Mouse (Mus musculus) adrenal gland, postnatal 10 days (tissue): ENCODE measurements around the gene Pakap. TPM values are rescaled to one million over a fixed set of nuclear protein-coding genes. Genes with fewer than 3 reads are reported as not detected.
A peak's percentile ranks its signal among the peaks of the same experiment; 100 is the strongest.
"Not testable (repeated sequence)": the region's sequence is repeated elsewhere in the genome, so short reads cannot be mapped to it uniquely, and the experiment has no call there.

Experiments used
- DNase-seq: peaks from one replicate; pipeline ENCODE4 v3.0.0; 2021; ENCODE audit warnings: mixed read lengths
- total RNA-seq, 2 experiments: library from RNA; stranded (reverse); gene quantifications; 2 replicates each; pipeline ENCODE4 v1.2.3; 2021

Gene Pakap
- total RNA-seq, 2 experiments from 2014 or later: 41.1 to 45.9 TPM

DNA sequence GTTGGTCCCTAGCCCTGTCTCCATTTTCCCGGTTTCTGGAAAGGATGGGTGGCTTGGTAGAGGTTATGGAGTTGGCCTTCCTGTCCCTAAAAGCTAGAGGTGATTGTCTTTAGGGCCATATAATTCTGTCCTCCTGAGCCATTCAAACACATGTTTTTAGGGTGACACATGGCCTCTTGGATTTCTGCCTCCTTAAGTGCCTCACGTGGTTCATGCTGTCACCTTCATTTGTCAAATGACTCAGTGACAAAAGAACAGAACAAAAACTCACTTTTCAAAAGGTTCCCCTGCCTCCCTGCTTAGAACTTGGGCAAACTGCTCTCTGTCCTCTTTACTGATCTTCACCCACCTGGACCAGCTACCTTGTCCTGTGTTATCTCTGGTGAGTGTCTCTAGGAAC is 317.2 kb downstream of the Pakap start:
- DNase-seq: peak; percentile 34

DNA sequence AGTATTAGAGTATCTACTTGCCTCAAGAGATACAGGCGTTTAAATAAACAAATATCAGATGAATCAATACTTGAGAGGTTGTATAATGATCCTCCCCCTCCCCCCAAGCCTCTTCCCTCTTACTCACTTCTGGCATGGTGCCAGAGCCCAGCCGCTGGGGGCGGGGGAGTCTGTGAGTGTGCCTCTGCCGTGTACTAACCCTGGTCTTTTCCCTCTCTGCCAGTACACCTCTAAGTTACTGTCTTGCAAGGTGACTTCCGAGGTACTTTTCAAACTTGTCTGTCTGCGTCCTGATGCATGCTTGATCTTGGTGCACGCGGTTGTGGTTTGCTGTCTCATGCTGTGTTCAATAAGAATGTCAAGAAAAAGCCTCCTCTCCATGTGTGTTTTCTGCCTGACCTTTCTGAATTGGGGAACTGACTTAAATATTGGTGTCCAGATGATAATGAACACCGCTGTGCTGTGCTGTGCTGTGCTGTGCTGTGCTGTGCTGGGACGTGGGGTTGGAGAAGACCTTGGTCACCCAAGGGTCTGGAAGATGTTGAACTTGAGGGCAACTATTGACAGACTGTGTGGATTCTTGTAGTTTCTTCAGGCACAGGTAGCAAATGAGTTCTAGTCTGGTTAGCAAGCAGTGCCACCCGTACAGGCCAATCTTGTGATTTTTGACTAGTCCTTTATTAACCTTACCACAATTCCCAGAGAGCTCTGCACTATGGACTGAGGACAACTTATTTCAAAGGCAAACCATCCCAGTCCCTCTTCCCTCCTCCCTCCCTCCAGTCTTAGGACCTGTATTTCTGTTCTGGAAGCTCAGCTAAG is 318.3 kb downstream of the Pakap start:
- DNase-seq: peak; percentile 81

DNA sequence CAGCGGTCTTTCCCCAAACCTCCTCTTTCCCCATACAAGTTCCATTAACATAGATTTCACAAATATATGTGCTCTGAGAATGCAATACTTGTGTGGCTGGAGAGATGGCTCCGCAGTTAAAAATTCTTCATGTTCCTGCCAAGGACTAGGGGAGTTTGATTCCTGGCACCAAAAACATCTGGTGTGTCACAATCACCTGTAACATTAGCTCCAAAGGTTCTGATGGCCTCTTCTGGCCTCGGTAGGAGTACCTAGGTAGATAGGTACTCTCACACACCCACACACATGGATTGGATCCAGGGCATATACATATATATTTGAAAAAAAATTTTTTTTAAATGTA is 318.9 kb downstream of the Pakap start:
- DNase-seq: no peak

DNA sequence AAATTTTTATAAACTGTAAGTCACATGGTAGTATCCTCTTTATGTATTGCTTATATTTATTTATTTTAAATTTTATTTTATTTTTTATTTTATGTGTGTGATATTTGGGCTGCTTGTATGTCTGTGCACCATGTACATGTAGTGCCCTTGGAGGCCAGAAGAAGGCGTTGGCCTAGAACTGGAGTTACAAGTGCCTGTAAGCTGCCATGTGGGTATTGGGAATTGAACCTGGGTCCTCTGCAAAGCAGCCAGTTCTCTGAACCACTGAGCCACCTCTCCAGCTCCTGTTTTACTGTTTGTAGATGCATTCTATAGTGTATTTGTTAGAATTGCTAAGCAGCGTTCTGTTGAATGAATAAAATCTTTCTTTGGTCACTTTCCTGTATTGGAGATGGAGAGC is 320.3 kb downstream of the Pakap start:
- DNase-seq: no peak

DNA sequence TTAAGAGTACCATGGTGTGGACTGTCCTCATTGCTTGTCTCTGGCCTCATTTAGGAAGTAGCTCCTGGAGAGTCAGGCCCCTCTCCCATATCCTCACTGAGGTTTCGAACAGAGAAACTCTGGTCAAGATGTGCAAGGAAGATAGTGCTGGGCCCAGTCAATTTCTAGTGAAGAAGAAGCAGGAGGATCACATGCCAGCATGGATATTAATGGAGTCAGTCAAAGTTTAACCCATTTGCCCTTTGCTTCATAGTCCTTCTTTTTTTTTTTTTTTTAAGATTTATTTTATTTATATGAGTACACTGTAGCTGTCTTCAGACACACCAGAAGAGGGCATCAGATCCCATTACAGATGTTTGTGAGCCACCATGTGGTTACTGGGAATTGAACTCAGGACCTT is 321.0 kb downstream of the Pakap start:
- DNase-seq: not testable (repeated sequence)

DNA sequence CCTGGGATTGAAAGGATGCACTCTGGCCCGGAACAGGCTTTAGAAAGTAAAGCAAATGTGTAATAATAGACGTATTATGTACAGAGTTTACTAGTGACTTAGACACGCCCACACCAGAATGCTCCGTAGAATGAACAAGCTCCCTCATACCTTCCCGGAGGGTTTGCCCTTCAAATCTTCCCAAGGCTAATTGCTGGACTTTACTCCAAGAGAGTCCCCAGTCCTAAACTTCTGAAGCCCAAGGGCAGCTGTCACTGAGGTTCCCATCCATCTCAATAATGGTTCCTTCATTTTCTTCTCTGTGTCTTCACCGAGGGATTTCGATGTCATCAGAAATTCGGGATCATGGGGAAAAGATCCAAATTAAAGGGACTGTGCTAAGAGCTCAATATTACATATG is 321.8 kb downstream of the Pakap start:
- DNase-seq: peak; percentile 24

DNA sequence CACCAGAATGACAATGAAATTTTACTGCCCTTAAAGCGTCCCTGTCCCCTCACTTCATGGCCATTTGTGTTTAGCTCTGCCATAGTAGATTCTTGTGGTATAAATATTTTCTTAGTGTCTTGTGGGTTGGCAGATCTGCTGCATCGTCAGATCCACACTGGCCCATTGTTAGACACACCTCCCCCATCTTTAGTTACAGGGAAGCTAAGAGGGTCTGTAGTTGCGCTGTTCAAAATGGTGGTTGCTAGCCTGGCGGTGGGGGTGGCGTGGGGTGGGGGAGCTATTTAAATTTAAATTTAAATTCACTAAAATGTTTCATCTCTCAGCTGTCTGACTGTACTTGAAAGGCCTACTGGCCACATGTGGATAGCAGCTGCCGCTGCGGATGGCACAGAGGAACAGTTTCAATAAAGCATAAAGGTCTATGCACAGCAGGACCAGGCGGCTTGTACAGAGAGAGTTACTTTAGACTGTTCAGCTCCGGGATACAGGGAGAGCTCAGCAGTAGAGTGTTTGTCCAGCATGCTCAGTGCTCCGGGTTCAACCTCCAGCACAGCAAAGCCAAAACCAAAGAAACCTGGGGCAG is 324.1 kb downstream of the Pakap start:
- no peak for DNase-seq

DNA sequence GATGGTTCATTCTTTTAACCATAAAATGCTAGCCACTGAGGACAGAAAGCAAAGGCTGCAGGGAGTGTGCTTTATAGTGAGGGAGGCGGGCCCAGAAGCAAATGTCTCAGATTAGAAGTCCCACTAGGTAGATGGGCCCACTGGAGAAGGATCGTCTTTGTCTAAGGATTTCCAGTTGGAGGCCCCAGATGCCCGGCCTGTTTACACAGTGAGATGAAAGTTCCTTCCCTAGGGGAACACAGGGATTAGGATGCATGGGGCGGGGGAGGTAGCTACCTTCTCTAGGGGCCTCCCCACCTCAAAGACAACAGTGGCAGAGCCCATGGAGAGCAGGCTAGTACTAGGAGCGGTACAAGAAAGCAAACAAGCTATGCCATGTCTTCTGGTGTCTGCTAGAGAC is 327.2 kb downstream of the Pakap start:
- no peak for DNase-seq

DNA sequence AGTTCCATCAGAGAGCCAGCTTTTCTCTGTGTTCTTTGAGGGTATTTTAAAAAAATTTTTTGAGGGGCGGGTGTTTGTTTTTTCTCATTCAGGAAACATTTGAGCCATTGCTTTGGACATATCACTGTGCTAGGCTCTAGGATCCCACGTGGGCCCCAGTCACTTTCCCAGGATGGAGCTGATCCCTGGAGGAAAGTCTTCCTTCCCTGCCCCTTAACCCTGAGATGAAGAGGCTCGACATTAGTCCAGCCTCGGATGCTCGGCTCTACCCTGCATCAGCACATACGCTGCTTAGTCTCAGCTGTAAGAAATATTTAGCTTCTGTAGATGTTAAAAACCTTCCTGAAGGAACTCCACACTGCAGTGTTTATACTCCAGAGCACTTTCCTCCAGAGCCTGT is 327.9 kb downstream of the Pakap start:
- no peak for DNase-seq

DNA sequence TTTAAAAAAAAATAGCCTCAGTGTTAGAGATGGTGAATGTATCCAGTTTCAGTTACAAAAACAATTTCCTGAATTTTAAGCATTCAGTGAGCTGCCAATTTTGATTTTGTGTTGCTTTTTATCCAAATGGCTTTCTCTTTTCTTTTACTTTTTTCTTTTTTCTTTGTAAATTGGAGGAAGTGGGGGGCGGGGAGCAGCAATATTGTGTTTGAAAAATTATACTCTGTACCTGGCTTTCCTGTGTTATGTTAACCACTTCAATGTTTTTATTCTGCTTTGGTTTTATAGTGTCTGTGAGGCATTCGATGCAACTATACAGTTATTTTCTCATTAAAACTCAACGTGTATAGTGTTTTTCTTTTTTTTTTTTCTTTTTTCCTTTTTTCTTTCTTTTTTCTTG is 328.7 kb downstream of the Pakap start:
- DNase-seq: no peak

DNA sequence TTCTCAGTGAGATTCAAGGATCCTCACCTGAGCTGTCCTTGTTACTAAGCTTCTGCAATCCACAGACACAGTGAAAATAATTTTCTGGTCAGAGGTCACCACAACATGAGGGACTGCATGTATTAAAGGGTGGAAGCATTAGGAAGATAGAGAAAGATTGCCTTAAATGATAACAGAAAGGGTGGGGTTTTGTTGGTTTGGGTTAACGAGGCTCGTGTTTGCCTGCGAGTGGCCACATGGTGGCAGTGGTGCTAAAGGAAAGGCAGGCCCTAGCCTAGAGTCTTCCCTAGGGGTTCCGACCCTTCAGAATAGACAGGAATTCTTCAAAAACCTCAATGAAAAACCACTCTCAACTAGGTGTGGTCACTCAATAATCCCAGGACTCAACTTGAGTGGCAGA is 333.2 kb downstream of the Pakap start:
- DNase-seq: peak; percentile 69

DNA sequence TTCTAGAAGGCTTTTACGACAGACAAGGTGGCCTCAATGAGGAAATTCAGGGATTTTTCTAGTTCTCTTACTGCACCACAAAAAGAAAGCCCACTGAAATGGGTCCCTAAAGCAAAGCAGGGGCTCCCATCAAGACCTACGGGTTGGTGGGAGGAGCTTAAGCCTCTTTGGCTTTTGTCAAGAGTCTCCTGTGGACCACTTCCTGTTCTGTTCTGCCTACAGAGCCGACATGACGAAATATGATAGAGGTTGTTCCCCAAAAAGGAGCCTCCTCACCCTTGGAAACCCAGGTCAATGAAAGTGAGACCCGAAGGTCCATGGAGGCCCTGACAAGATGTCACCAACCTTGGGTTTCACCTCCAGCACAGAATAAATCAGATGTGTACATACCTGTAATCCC is 334.6 kb downstream of the Pakap start:
- no peak for DNase-seq

DNA sequence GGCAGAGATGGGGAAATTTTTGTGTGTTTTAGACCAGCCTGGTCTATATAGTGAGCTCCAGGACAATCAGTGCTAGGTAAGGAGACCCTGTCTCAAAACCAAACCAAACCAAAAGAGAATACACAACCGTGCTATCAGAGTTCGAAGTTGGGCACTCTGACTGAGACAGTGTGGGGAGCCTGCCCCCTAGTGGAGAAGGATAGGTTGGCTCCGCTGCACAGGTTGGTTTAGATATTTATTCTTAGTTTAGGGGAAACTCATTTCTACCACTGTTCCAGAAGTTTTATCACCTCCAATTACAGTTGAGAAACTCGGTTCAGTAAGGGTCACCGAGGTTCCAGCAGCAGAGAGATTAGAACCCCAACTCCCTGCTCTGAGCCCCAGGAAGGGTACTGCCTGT is 336.2 kb downstream of the Pakap start:
- DNase-seq: peak; percentile 83

DNA sequence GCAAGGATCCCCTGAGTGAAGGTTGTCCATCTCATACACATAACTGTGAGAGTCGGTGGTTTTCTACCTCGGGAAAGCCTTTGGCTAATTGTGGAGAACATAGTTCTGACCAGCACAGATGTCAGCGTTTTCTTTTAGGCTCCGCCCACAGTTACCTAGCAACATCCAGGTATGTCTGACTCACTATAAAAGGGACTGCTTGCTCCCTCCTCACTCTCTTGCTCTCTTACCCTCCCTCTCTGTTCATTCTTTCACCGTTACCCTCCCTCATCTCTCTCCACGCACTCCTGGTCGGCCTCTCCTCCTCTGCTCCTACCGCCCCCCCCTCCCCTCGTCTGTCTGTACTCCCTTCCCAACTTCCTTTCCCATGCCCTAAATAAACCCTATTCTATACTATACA is 336.7 kb downstream of the Pakap start:
- DNase-seq: no peak

DNA sequence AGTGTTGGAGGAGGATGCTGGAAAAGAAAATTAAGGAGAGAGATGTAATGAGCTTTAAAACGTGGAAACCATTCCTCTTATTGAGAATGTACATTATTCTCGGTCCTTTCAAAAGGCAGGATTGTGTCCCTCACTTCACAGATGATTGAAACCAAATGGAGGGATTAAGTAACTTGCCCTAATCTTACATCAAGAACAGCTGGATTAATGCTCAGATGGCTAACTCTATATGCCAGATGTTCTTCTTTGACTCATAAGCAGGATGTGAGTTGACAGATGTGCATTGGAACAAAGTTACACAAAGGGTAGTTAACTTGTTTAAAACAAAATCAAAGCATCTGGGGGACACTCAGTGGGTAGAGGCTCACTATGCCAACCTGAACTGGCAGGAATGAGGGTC is 338.7 kb downstream of the Pakap start:
- no peak for DNase-seq

DNA sequence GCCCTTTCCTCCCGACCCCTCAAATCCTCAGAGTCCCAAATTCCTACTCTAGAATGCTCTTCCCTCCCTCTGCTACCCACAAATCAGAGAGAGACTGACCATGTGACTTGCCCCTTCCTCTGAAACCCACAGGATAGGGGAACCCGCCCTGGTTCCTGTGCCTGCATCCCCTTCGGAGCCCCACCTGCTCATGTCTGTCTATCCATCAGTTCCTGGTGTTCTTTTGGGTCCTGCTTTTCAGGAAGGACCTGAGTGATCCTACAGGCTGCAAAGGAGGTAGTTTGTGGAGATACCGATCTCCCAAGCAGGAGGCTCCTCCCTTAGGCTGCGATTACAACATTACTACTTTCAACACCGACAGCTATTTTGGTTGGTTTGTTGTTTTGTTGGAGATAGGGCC is 340.9 kb downstream of the Pakap start:
- DNase-seq: no peak

DNA sequence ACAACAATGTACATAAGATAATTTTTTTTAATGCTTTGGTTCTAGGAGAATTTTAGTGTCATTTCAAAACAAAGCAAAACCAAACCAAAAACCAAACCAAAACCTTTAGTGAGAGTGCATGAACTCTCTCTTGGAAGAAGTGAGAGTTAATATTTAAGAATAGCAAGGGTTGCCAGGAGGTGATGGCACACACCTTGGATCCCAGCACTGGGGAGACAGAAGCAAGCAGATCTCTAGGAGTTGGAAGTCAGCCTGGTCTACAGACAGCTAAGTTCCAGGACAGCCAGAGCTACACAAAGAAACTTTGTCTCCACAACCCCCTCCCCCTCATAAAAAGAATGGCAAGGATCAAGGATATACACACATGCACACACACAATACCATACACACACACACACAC is 345.0 kb downstream of the Pakap start:
- no peak for DNase-seq

DNA sequence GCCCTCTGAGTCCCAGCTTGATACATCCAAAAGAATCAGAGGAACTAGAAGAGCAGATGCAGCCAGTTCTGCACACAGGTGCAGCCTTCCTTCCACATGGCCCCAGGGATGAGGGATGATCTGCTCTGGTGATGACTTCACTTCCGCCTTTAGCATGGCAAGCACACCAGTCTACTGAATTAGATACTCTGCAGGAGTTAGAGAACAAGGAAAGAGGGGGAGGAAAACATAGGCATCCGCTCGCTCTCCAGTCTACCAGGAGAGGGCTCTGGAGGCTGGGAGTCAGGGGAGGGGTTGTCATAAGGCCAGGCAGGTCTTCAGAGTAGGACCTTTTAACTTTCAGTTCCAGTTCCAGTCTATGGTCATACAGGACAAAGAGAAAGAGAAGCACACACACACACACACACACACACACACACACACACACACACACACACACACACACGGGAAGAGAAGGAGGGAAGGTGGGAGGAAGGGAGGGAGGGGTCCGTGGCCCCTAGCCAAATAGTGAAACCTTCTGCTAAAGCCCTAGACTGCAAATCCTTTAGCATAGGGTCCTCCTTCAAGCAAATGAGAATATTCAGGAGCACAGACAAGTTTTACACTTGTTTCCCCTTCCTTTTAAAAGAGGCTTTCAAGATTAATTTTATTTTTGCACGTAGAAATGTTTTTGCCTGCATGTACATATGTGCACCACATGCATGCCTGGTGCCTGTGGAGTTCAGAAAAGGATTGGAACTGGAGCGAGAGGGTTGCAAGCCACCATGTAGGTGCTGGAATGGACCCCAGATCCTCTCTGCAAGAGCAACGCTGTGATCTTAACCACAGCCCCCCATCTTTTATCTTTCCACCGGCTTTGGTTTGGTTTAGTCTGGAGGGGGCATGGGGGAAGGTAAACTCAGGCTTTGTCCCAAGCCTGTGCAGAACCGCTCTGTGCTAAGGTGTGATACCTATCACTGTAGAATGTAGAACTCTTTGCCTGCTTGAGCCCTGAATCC is 346.5 kb downstream of the Pakap start:
- peak; percentile 29 for DNase-seq

DNA sequence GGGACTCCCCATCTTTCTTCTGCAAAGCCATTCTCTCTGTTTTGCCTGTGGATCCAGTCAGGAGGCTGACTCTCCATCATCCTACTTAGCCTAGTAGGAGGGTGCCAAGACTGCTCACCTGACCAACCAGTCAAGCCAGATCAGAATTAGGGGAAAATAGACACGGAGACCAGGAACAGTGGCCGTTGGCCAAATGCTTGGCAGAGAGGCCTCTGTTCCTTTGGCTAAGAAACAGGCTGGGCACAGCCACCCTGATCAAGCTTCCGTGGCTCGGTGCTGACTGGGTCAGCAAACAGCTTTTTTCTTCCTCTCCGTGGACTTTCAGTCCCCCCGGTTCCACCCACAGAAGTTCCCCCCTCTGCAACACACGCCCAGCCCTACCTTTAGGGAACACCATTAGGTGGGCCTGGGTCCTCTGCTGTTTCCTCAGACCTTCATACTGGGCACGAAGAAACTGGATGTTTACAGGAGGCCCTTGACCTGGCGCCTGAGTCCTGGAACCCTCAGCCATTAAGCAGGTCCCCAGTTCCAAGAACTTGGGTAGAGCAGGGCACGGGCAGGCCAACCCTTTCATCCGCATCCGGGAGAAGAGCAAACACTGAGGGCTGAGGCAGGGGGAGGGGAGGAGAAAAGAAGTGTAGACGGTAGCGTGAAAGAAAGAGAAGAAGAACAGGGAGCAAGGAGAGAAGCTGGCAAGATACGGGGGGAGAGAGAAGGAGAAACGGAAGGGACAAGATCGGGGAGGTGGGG is 347.4 kb downstream of the Pakap start:
- DNase-seq: peak; percentile 59

DNA sequence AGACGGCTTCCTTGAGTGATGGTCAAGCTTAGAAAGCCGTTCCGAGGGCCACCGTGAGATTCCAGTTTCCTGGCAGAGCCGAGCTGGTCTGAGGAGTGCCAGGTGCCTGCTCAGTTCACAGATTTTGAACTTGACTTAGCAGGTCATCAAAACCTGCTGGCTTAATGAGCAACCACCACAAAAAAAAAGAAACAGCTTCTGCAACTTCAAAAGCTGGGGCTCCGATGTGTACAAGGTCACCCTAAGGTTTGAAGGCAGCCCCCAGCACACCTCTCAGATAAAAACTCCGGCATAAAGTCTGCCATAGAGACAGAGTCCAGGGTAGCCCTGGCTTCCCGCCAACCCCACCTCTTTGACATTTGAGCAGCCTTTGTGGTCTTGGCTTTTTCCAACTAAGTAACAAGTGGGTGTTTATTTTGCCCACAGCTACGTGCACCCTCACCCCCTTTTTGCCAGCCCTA is 348.3 kb downstream of the Pakap start, which contains the start of gene D630039A03Rik:
TSS of gene D630039A03Rik (minus strand) at position 97 of the 461 bp plus-strand sequence.
- peak; percentile 77 for DNase-seq

DNA sequence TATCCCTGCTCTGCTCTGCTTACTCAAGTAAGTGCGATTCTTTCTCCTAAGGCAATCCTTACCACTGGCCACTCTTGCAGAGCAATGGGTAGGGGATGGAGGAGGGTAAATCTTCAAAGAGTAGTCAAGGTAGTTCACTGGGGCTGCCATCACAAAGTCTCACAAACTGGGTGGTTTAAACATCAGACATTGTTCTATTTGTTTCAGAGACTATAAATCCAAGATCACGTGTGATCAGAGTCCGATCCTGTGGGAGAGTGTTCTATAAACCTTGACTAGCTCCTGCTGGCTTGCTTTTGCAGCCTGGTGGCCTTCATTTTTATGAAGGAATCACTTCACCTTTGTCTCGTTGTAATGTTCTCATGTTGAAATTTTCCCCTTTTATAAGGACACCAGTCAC is 348.7 kb downstream of the Pakap start:
- DNase-seq: no peak
